Mouse (Mus musculus) lung, embryonic 16.5 days (tissue): ENCODE measurements around the gene Hacd2. TPM values are rescaled to one million over a fixed set of nuclear protein-coding genes. Genes with fewer than 3 reads are reported as not detected.
A peak's percentile ranks its signal among the peaks of the same experiment; 100 is the strongest.

ENCODE experiments used
- ATAC-seq: fragments of 200-750 bp; cut with Nextera tagmentation; 2 replicates; pipeline ENCODE4 v1.8.0; 2017; ENCODE audit warnings: low read depth, mild to moderate bottlenecking, moderate library complexity
- H3K27ac ChIP-seq: fragments of 300-500 bp; sonication (generic); 2 replicates; pipeline ENCODE4 v1.5.1; 2014; ENCODE audit warnings: mild to moderate bottlenecking, control low read depth, low read length
- H3K27me3 ChIP-seq: fragments of 300-500 bp; sonication (generic); 2 replicates; pipeline ENCODE4 v1.6.1; 2014; ENCODE audit warnings: low read depth, low read length, mixed read lengths; ENCODE audit not compliant: control insufficient read depth, insufficient read depth
- H3K36me3 ChIP-seq: fragments of 300-500 bp; sonication (generic); 2 replicates; pipeline ENCODE4 v1.6.1; 2014; ENCODE audit warnings: low read length; ENCODE audit not compliant: control insufficient read depth, insufficient read depth
- H3K4me1 ChIP-seq: fragments of 300-500 bp; sonication (generic); replicated peaks from 2 replicates; pipeline ENCODE4 v1.6.1; 2014; ENCODE audit warnings: low read length, mixed read lengths; ENCODE audit not compliant: control insufficient read depth, insufficient read depth
- H3K4me2 ChIP-seq: fragments of 300-500 bp; sonication (generic); 2 replicates; pipeline ENCODE4 v1.6.1; 2014; ENCODE audit warnings: low read depth, low read length, control low read depth
- H3K4me3 ChIP-seq: fragments of 300-500 bp; sonication (generic); 2 replicates; pipeline ENCODE4 v1.5.1; 2014; ENCODE audit warnings: mild to moderate bottlenecking, low read length, control low read depth
- H3K9ac ChIP-seq: fragments of 300-500 bp; sonication (generic); 2 replicates; pipeline ENCODE4 v1.6.1; 2014; ENCODE audit warnings: low read length, control low read depth
- H3K9me3 ChIP-seq: fragments of 300-500 bp; sonication (generic); 2 replicates; pipeline ENCODE4 v1.6.1; 2016; ENCODE audit warnings: low read length; ENCODE audit not compliant: control insufficient read depth
- WGBS: fragments of 180-500 bp; shearing (Covaris S2); extraction: QIAGEN DNeasy Blood & Tissue Kit; methylation state at CpG from one replicate; pipeline ENCODE4 v1.1.7; 2014; 5-methylcytosine and 5-hydroxymethylcytosine counted together
- polyA plus RNA-seq: library from polyadenylated mRNA; unstranded; fragments of >200 nt; fragmentation: Nextera tagmentation; extraction: Ambion mirVana; gene quantifications from 2 replicates; pipeline ENCODE4 v1.2.1, GENCODE M21; 2015

The Hacd2 gene
- polyA plus RNA-seq, 1 experiment from 2014 or later: 78.2 TPM

GRCm38 (mm10) chr16:35021903-35022241 is 356 bp upstream of the Hacd2 start:
- Histone ChIP-seq H3K9ac (no peak overlapping the region), H3K9me3 (no peaks in the 10 kb centered on the region), H3K4me3 (peak overlapping the region; percentile 95), H3K4me1 (peaks cover 2% of the 10 kb centered on the region; the same call in 1 of the 2 replicates), H3K27me3 (peaks cover 13% of the 10 kb centered on the region), H3K36me3 (no peaks in the 10 kb centered on the region), H3K27ac (no peak overlapping the region), H3K4me2 (peak overlapping the region; percentile 81)
- WGBS: 49% methylated on average over 5 of the region's 5 CpGs
- ATAC-seq: peak; percentile 32; the same call in 1 of the 2 replicates

- 7% methylated on average over 8 of the region's 8 CpGs for WGBS
- H3K36me3 ChIP-seq: no peaks in the 10 kb centered on the region
- H3K4me2 ChIP-seq: peak overlapping the region; percentile 81
- H3K9ac ChIP-seq: peak overlapping the region; percentile 92
- no peaks in the 10 kb centered on the region for H3K9me3 ChIP-seq
- peaks cover 10% of the 10 kb centered on the region for H3K27me3 ChIP-seq
- no peak for ATAC-seq
- H3K4me1 ChIP-seq: peaks cover 2% of the 10 kb centered on the region; the same call in 1 of the 2 replicates
- H3K27ac ChIP-seq: peak overlapping the region; percentile 84; the same call in 1 of the 2 replicates
- peak overlapping the region; percentile 95 for H3K4me3 ChIP-seq
Observed at GRCm38 (mm10) chr16:35023138-35023735, 1.0 kb downstream of the Hacd2 start.

GRCm38 (mm10) chr16:35024300-35024699 is 2.1 kb downstream of the Hacd2 start:
- Histone ChIP-seq H3K36me3 (no peaks in the 10 kb centered on the region), H3K9ac (no peak overlapping the region), H3K9me3 (no peaks in the 10 kb centered on the region), H3K4me2 (no peak overlapping the region), H3K4me3 (no peak overlapping the region), H3K27me3 (peaks cover 9% of the 10 kb centered on the region), H3K27ac (no peak overlapping the region), H3K4me1 (peaks cover 2% of the 10 kb centered on the region; the same call in 1 of the 2 replicates)
- ATAC-seq: no peak
- WGBS: 85% methylated on average over 5 of the region's 5 CpGs

GRCm38 (mm10) chr16:35025347-35025746 is 3.1 kb downstream of the Hacd2 start:
- Histone ChIP-seq H3K4me1 (peaks cover 2% of the 10 kb centered on the region; the same call in 1 of the 2 replicates), H3K4me2 (no peak overlapping the region), H3K9me3 (no peaks in the 10 kb centered on the region), H3K36me3 (no peaks in the 10 kb centered on the region; the same call in 1 of the 2 replicates), H3K27me3 (no peaks in the 10 kb centered on the region; the same call in 1 of the 2 replicates), H3K9ac (no peak overlapping the region), H3K4me3 (no peak overlapping the region), H3K27ac (no peak overlapping the region)
- ATAC-seq: no peak
- WGBS: 92% methylated on average over 4 of the region's 4 CpGs

- Histone ChIP-seq H3K4me1 (no peaks in the 10 kb centered on the region), H3K36me3 (peaks cover 2% of the 10 kb centered on the region), H3K9me3 (no peaks in the 10 kb centered on the region), H3K4me3 (no peak overlapping the region), H3K9ac (no peak overlapping the region), H3K27me3 (no peaks in the 10 kb centered on the region), H3K27ac (no peak overlapping the region), H3K4me2 (no peak overlapping the region)
- 0 out of 2 replicates have a peak, but pooled peaks have one; percentile 28 for ATAC-seq
- WGBS: 67% methylated on average over 3 of the region's 3 CpGs
Observed at GRCm38 (mm10) chr16:35033241-35033640, 11.0 kb downstream of the Hacd2 start.

- Histone ChIP-seq H3K9me3 (no peaks in the 10 kb centered on the region), H3K4me1 (no peaks in the 10 kb centered on the region), H3K36me3 (peaks cover 2% of the 10 kb centered on the region), H3K4me3 (no peak overlapping the region), H3K4me2 (no peak overlapping the region), H3K27me3 (no peaks in the 10 kb centered on the region), H3K9ac (no peak overlapping the region), H3K27ac (no peak overlapping the region)
- 49% methylated on average over 8 of the region's 8 CpGs for WGBS
- no peak for ATAC-seq
Observed at GRCm38 (mm10) chr16:35033809-35034577, 11.8 kb downstream of the Hacd2 start.

- 74% methylated on average over 5 of the region's 5 CpGs for WGBS
- Histone ChIP-seq H3K9ac (no peak overlapping the region), H3K27me3 (no peaks in the 10 kb centered on the region), H3K36me3 (peaks cover 2% of the 10 kb centered on the region), H3K9me3 (no peaks in the 10 kb centered on the region), H3K4me2 (no peak overlapping the region), H3K4me3 (no peak overlapping the region), H3K4me1 (no peaks in the 10 kb centered on the region), H3K27ac (no peak overlapping the region)
- no peak for ATAC-seq
Observed at GRCm38 (mm10) chr16:35034971-35035370, 12.7 kb downstream of the Hacd2 start.

GRCm38 (mm10) chr16:35036754-35037153 is 14.5 kb downstream of the Hacd2 start:
- Histone ChIP-seq H3K36me3 (peaks cover 2% of the 10 kb centered on the region; the same call in 1 of the 2 replicates), H3K4me2 (no peak overlapping the region), H3K9ac (no peak overlapping the region), H3K9me3 (no peaks in the 10 kb centered on the region), H3K4me3 (no peak overlapping the region), H3K27me3 (no peaks in the 10 kb centered on the region), H3K27ac (no peak overlapping the region), H3K4me1 (no peaks in the 10 kb centered on the region)
- ATAC-seq: no peak
- WGBS: 61% methylated on average over 5 of the region's 5 CpGs

GRCm38 (mm10) chr16:35038343-35039057 is 16.3 kb downstream of the Hacd2 start:
- ATAC-seq: no peak
- Histone ChIP-seq H3K27ac (no peak overlapping the region), H3K27me3 (no peaks in the 10 kb centered on the region), H3K36me3 (peaks cover 2% of the 10 kb centered on the region; the same call in 1 of the 2 replicates), H3K4me2 (no peak overlapping the region), H3K9ac (no peak overlapping the region), H3K4me3 (no peak overlapping the region), H3K4me1 (no peaks in the 10 kb centered on the region), H3K9me3 (no peaks in the 10 kb centered on the region)
- WGBS: 35% methylated on average over 4 of the region's 4 CpGs
